In the genomic region with DNA sequence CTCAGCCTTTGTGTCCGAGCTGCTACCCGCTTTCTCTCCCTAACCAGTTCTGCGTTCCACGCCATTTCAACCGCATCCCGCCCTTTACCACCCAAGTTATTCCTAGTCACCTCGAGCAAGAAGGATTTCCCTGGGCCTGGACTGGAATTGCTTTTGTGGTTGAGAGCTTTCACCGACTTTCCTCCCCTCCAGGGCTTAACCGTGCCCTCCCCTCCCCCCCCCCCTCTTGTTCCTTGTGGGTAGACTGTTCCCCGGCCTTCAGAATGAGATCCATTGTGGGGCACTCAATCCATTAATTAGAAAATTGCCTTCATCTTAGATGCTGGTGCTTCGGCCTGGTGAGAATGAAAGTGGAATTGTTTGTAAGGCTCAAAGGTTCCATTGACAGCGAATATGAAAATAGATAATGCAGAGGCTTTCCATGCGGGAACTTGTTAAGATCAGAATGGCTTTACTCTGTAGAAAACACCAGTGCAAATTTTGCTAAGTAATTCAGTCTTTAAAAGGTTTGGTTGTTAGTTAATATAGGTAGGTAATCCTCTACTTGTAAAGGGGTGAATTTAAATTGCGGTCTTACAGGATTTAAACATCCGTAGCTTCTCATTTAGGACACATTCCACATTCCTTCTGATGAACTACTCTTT, we compare ENCODE assay signal across 8 mouse cellular contexts. TPM values are rescaled to one million over a fixed set of nuclear protein-coding genes. Genes with fewer than 3 reads are reported as not detected.
DNase-seq lines count a peak whose midpoint lies in the region; ATAC-seq and TF ChIP-seq lines count a peak whose summit lies in the region.

No protein-coding gene starts in this region.

- TF ChIP-seq EP300 in heart, adult 2 months (IDR thresholded peaks at IDR 0.05; ENCODE audit: insufficient read depth, low read depth, low read length), result no peak

- intact Hi-C loops in heart, adult 2 months (cut with DNase I), result no loop called here
- intact Hi-C loops in left cerebral cortex, postnatal 14 days (cut with DNase I), result no loop called here

- WGBS in heart, adult 2 months, result 48% methylated on average over 15 of the region's 15 CpGs
- 46% methylated on average over 15 of the region's 15 CpGs for WGBS in embryonic facial prominence, embryonic 14.5 days
- WGBS in hindbrain, postnatal 0 days, result 46% methylated on average over 15 of the region's 15 CpGs

- no peak for TF ChIP-seq POLR2A in heart, adult 2 months (IDR thresholded peaks at IDR 0.05; ENCODE audit: insufficient read depth, low read depth, low read length)

- peak in 1 of 2 experiments; percentile 40 for DNase-seq in heart, adult 2 months
- no peak for DNase-seq in heart, adult 18-20 months
- DNase-seq in embryonic facial prominence, embryonic 14.5 days (ENCODE audit: low spot score), result no peak
- peak; percentile 4 for DNase-seq in hindbrain, postnatal 0 days (ENCODE audit: low spot score)
- peak; percentile 52 for DNase-seq in neural tube, embryonic 10.5 days (ENCODE audit: extremely low spot score, low spot score)
- no peak for DNase-seq in urinary bladder, postnatal 10 days (ENCODE audit: low spot score)
- no peak for DNase-seq in left cerebral cortex, postnatal 14 days (ENCODE audit: low spot score in 2 of 2)

- peak overlapping the region; percentile 51 for H3K27ac ChIP-seq in heart, adult 2 months
- H3K27ac ChIP-seq in embryonic facial prominence, embryonic 14.5 days (replicated peaks; ENCODE audit: low read depth, low read length), result peak overlapping the region; percentile 89
- peak overlapping the region; percentile 84 for H3K27ac ChIP-seq in hindbrain, postnatal 0 days

- no peaks in the 10 kb centered on the region for H3K36me3 ChIP-seq in heart, adult 2 months (ENCODE audit: control insufficient read depth, insufficient read depth, low read length)
- 0 out of 2 replicates have a peak, but pooled peaks cover 6% of the 10 kb centered on the region for H3K36me3 ChIP-seq in embryonic facial prominence, embryonic 14.5 days (ENCODE audit: control insufficient read depth, insufficient read depth, low read length)
- no peaks in the 10 kb centered on the region for H3K36me3 ChIP-seq in hindbrain, postnatal 0 days (ENCODE audit: insufficient read depth, low read length)

- peak overlapping the region; percentile 66 for H3K4me2 ChIP-seq in embryonic facial prominence, embryonic 14.5 days (ENCODE audit: low read depth, low read length)
- peak overlapping the region; percentile 64 for H3K4me2 ChIP-seq in hindbrain, postnatal 0 days (ENCODE audit: low read depth, low read length)

- peak overlapping the region; percentile 40 for H3K4me3 ChIP-seq in heart, adult 2 months
- peak overlapping the region; percentile 21; the same call in 1 of the 2 replicates for H3K4me3 ChIP-seq in embryonic facial prominence, embryonic 14.5 days (ENCODE audit: low read depth, low read length)
- H3K4me3 ChIP-seq in hindbrain, postnatal 0 days (ENCODE audit: low read length), result peak overlapping the region; percentile 8; the same call in 1 of the 2 replicates

- H3K9me3 ChIP-seq in embryonic facial prominence, embryonic 14.5 days (ENCODE audit: control insufficient read depth, low read length), result peaks cover 64% of the 10 kb centered on the region
- 0 out of 2 replicates have a peak, but pooled peaks cover 4% of the 10 kb centered on the region for H3K9me3 ChIP-seq in hindbrain, postnatal 0 days (ENCODE audit: low read length)

- no peaks in the 10 kb centered on the region for H3K79me2 ChIP-seq in heart, adult 2 months (replicated peaks; ENCODE audit: control insufficient read depth, insufficient read depth, low read length)

- no peak overlapping the region for H3K9ac ChIP-seq in heart, adult 2 months (ENCODE audit: low read depth, low read length)
- H3K9ac ChIP-seq in embryonic facial prominence, embryonic 14.5 days (ENCODE audit: low read depth, low read length), result peak overlapping the region; percentile 50
- no peak overlapping the region for H3K9ac ChIP-seq in hindbrain, postnatal 0 days (replicated peaks; ENCODE audit: low read length)

- no peak for TF ChIP-seq CTCF in heart, adult 2 months (IDR thresholded peaks at IDR 0.05)
- no peak for TF ChIP-seq CTCF in hindbrain, postnatal 0 days (IDR thresholded peaks at IDR 0.05; ENCODE audit: low read depth)

- H3K4me1 ChIP-seq in heart, adult 2 months (ENCODE audit: control insufficient read depth, insufficient read depth, low read length), result no peaks in the 10 kb centered on the region
- H3K4me1 ChIP-seq in embryonic facial prominence, embryonic 14.5 days (ENCODE audit: control insufficient read depth, insufficient read depth, low read length), result no peaks in the 10 kb centered on the region
- H3K4me1 ChIP-seq in hindbrain, postnatal 0 days (ENCODE audit: insufficient read depth, low read length), result no peaks in the 10 kb centered on the region

- H3K27me3 ChIP-seq in heart, adult 2 months (ENCODE audit: control insufficient read depth, insufficient read depth, low read length), result no peaks in the 10 kb centered on the region
- no peaks in the 10 kb centered on the region for H3K27me3 ChIP-seq in embryonic facial prominence, embryonic 14.5 days (replicated peaks; ENCODE audit: control insufficient read depth, insufficient read depth, low read length)
- H3K27me3 ChIP-seq in hindbrain, postnatal 0 days (ENCODE audit: insufficient read depth, low read length), result no peaks in the 10 kb centered on the region

- no peak for ATAC-seq in embryonic facial prominence, embryonic 14.5 days (ENCODE audit: low read depth)
- ATAC-seq in hindbrain, postnatal 0 days, result no peak
- ATAC-seq in frontal cortex, adult (ENCODE audit: low TSS enrichment), result no peak

RNA-seq across cellular contexts. Expression of a gene that starts 12.5 kb away (rescaled TPM):
- 1 to 10 TPM; 6.2 to 8.3 TPM for total RNA-seq in heart, adult 2 months (2021)
- polyA plus RNA-seq in heart, adult 2 months (2012; rRNA removed), result 19.5 and 28.1 TPM in 2 replicates
- 1 to 10 TPM; 5.4 to 6.8 TPM for total RNA-seq in heart, adult 18-20 months (2021)
- 2,046 and 2,257 TPM in 2 replicates for polyA plus RNA-seq in embryonic facial prominence, embryonic 14.5 days (2014; fragmentation: Nextera tagmentation; extraction: Ambion mirVana)
- 237 and 326 TPM in 2 replicates for total RNA-seq in hindbrain, postnatal 0 days (2014; rRNA removed)
- polyA plus RNA-seq in hindbrain, postnatal 0 days (2015; fragmentation: Nextera tagmentation; extraction: Ambion mirVana), result 152 and 154 TPM in 2 replicates
- 100 to 1,000 TPM; 115 to 130 TPM for total RNA-seq in left cerebral cortex, postnatal 14 days (2021)

RNA-seq across cellular contexts. Expression of a gene that starts 42.3 kb away (rescaled TPM):
- total RNA-seq in heart, adult 2 months (2021), result 1 to 10 TPM; 1.3 to 1.4 TPM
- 1.9 and 2.3 TPM in 2 replicates for polyA plus RNA-seq in heart, adult 2 months (2012; rRNA removed)
- total RNA-seq in heart, adult 18-20 months (2021), result 1 to 10 TPM; 1.3 to 1.5 TPM
- 38.6 and 44.3 TPM in 2 replicates for polyA plus RNA-seq in embryonic facial prominence, embryonic 14.5 days (2014; fragmentation: Nextera tagmentation; extraction: Ambion mirVana)
- 6.1 and 9.8 TPM in 2 replicates for total RNA-seq in hindbrain, postnatal 0 days (2014; rRNA removed)
- 8.2 TPM in 2 replicates for polyA plus RNA-seq in hindbrain, postnatal 0 days (2015; fragmentation: Nextera tagmentation; extraction: Ambion mirVana)
- total RNA-seq in left cerebral cortex, postnatal 14 days (2021), result 1 to 10 TPM; 7.2 to 7.4 TPM

Comparison
In these comparisons a context has a peak if more than half of its experiments do, and no peak if none do; other contexts are left out.
1. DNase-seq: peak in hindbrain, postnatal 0 days (single experiment) and neural tube, embryonic 10.5 days (single experiment); none in heart, adult 18-20 months (0 of 2), embryonic facial prominence, embryonic 14.5 days (single experiment), urinary bladder, postnatal 10 days (single experiment) and left cerebral cortex, postnatal 14 days (0 of 2).
2. RNA of a gene that starts 12.5 kb away (total RNA-seq): 237 to 326 TPM in hindbrain, postnatal 0 days and 115 to 130 TPM in left cerebral cortex, postnatal 14 days; 6.2 to 8.3 TPM in heart, adult 2 months and 5.4 to 6.8 TPM in heart, adult 18-20 months; every median in the first group is over 10 times any median in the second.
3. Peak in every context shown above with its lines, with median percentiles within 50 percentile points of each other: H3K27ac ChIP-seq and H3K4me3 ChIP-seq.